Mouse (Mus musculus): ENCODE measurements around the gene Aadacl3. TPM values are rescaled to one million over a fixed set of nuclear protein-coding genes. Genes with fewer than 3 reads are reported as not detected.

Aadacl3 gene
- total RNA-seq, 2 experiments from 2014 or later: not detected

DNA sequence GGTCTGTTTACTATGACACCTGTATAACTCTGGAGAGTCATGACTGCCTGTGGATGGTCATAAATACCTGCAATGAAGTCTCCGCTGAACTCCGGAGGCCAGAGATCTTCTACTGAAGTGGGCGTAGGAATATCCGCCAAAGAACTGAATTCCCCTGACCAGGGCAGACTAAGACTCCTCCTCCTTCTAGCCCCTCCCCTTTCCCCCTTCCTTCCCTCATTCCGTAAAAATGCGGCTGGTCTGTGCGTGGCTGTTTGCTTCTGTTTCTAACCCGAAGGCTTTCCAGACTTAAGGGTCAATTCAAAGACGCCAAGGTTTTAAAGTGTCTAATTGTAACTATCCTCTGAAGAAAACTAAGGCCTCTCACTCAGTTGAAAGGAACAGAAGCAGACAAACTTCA, 55.3 kb downstream of the Aadacl3 start, which contains the start of gene Pramef12:
Gene Pramef12 (minus strand): TSS at position 175 of the 400 bp plus-strand sequence.
- DNase-seq: no peak
- H3K27ac ChIP-seq: no peak within 1 kb of the TSS
- intact Hi-C loops (cut with DNase I): no loop called here
- no peak for TF ChIP-seq CTCF (IDR thresholded peaks at IDR 0.05)
- no peak within 1 kb of the TSS for H3K4me3 ChIP-seq

- DNase-seq: no peak
- no peak overlapping the region for H3K4me3 ChIP-seq
- H3K27ac ChIP-seq: no peak overlapping the region
- intact Hi-C loops (cut with DNase I): no loop called here
- no peak for TF ChIP-seq CTCF (IDR thresholded peaks at IDR 0.05)
These were observed 57.3 kb downstream of the Aadacl3 start for GRCm38 (mm10) chr4:144406261-144406660.

DNA sequence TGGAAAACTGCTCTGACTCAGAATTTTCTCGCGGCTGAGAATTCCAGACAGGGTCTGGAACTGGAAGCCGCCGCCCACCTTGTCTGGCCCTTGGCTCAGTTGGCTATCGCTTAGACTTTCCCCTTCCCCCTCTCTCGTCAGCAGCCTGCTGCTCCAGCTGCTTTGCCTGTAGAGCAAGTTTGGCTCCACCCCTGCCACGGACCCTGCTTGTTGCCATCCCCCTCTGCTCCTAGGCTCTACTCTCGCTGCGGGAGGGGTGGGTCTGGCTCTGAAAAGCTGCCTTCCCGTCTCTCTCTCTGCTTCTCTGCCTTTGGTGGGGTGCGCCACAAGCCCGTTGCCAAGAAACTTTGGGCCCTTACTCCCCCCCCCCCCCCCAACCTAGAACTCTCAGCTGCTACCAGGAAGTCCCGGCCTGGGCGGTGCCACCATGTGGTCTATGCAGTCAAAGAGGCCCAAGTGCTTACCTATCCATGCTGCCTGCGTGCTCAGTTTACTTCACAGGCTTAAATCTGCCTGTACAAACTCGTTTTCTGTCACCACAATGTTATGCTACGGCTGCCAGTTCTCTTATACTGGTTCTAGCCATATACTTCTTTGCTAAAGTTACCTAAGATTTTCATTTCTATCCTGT, 59.0 kb downstream of the Aadacl3 start:
- DNase-seq: peak; percentile 20
- peak overlapping the region; percentile 24; the same call in 1 of the 2 replicates for H3K27ac ChIP-seq
- TF ChIP-seq CTCF (IDR thresholded peaks at IDR 0.05): no peak
- peak overlapping the region; percentile 53 for H3K4me3 ChIP-seq
- intact Hi-C loops (cut with DNase I): no loop called here

Other genes starting within 250 kb of the Aadacl3 start
- gene Pramel5, start 183.3 kb downstream of the Aadacl3 start, total RNA-seq (2021): not detected
- not detected for gene Gm13128, start 133.5 kb downstream of the Aadacl3 start, total RNA-seq (2021)
- gene Gm13119, start 105.8 kb downstream of the Aadacl3 start, total RNA-seq (2021): not detected
- gene Pramef20, start 85.8 kb downstream of the Aadacl3 start, total RNA-seq (2021): not detected
- gene Pramef12, start 55.3 kb downstream of the Aadacl3 start, total RNA-seq (2021): not detected
- gene 1700012P22Rik, start 25.0 kb downstream of the Aadacl3 start, total RNA-seq (2021): not detected
- not detected for gene Gm9944, start 10.4 kb downstream of the Aadacl3 start, total RNA-seq (2021)
- not detected for gene 9430007A20Rik, start 56.1 kb upstream of the Aadacl3 start, total RNA-seq (2021)
- not detected for gene Gm13124, start 101.4 kb upstream of the Aadacl3 start, total RNA-seq (2021)
- gene Aadacl4, start 150.0 kb upstream of the Aadacl3 start, total RNA-seq (2021): not detected
- gene Gm436, start 222.6 kb upstream of the Aadacl3 start, total RNA-seq (2021): not detected